Comparison of ENCODE assay signal across 11 mouse cellular contexts in the genomic region with DNA sequence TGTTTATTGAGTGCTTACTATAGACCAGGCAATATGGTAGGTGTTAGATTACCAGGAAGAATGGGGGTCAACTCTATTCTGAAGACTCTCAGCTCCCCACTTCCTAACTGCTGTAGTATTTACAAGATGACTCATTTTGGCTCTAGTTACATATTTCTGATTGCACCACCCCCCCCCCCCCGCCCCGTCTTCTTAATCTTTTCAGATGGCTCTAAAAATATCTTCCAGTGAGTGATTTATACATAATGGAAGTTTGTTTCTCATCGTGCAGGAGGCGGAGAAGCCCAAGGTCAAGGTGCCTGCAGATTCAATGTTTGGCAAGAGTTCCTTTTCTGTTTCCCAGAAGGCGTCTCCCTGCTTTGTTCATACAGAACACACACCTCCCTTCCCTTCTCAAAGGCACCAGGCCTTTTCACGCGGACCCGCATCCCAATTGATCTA.
A peak's percentile ranks its signal among the peaks of the same experiment; 100 is the strongest.
DNase-seq lines count a peak whose midpoint lies in the region; ATAC-seq and TF ChIP-seq lines count a peak whose summit lies in the region.
"Had no signal": no experiment of that assay in that cellular context is flagged by ENCODE, and none has a peak within 500 bp of the region (broad histone marks: within the 10 kb centered on the region; RNA-seq: fewer than 3 reads in every experiment).

No protein-coding gene starts in this region.

- no peaks in the 10 kb centered on the region for H3K9me3 ChIP-seq in kidney, postnatal 0 days (replicated peaks; ENCODE audit: low read length)
- H3K9me3 ChIP-seq: hindbrain, embryonic 15.5 days; midbrain, embryonic 12.5 days had no signal

- WGBS in kidney, postnatal 0 days, result 50% methylated on average over 8 of the region's 8 CpGs

- TF ChIP-seq CTCF in kidney, postnatal 0 days (IDR thresholded peaks at IDR 0.05; ENCODE audit: low read depth), result no peak

- no peaks in the 10 kb centered on the region for H3K4me1 ChIP-seq in kidney, postnatal 0 days (replicated peaks; ENCODE audit: insufficient read depth, low read length)
- H3K4me1 ChIP-seq: hindbrain, embryonic 15.5 days; limb, embryonic 12.5 days; midbrain, embryonic 12.5 days had no signal

- H3K27ac ChIP-seq in kidney, postnatal 0 days, result no peak overlapping the region
- H3K27ac ChIP-seq: hindbrain, embryonic 15.5 days; limb, embryonic 12.5 days; midbrain, embryonic 12.5 days had no signal

- DNase-seq in heart, adult 18-20 months, result peak; percentile 19 to 22
- no peak for DNase-seq in heart, postnatal 14 days
- peak; percentile 28 for DNase-seq in ovary, postnatal 36 days (ENCODE audit: low spot score)
- DNase-seq in ovary, postnatal 14 days (ENCODE audit: low spot score), result no peak
- peak; percentile 75 for DNase-seq in kidney, postnatal 0 days (ENCODE audit: low spot score)
- DNase-seq in testis, postnatal 14 days (ENCODE audit: low spot score), result peak; percentile 67
- no peak for DNase-seq in Muller cell, postnatal 12 days (ENCODE audit: inconsistent ontology term)
- DNase-seq in cerebellum, postnatal 25 days, result no peak

- no peaks in the 10 kb centered on the region for H3K27me3 ChIP-seq in kidney, postnatal 0 days (ENCODE audit: insufficient read depth, low read length)
- H3K27me3 ChIP-seq: hindbrain, embryonic 15.5 days; limb, embryonic 12.5 days; midbrain, embryonic 12.5 days had no signal

- H3K4me2 ChIP-seq in kidney, postnatal 0 days (ENCODE audit: low read length), result no peak overlapping the region
- H3K4me2 ChIP-seq: hindbrain, embryonic 15.5 days; limb, embryonic 12.5 days; midbrain, embryonic 12.5 days had no signal

- no peak overlapping the region for H3K4me3 ChIP-seq in kidney, postnatal 0 days (replicated peaks; ENCODE audit: low read depth, low read length)
- H3K4me3 ChIP-seq: hindbrain, embryonic 15.5 days; limb, embryonic 12.5 days; midbrain, embryonic 12.5 days had no signal

- intact Hi-C loops in heart, postnatal 14 days (cut with DNase I), result loop anchor here (5.0 kb wide), 1 partner anchor 121 kb away; no protein-coding TSS in a partner anchor

- no peaks in the 10 kb centered on the region for H3K36me3 ChIP-seq in kidney, postnatal 0 days (ENCODE audit: insufficient read depth, low read length)
- H3K36me3 ChIP-seq: hindbrain, embryonic 15.5 days; limb, embryonic 12.5 days; midbrain, embryonic 12.5 days had no signal

- H3K9ac ChIP-seq in kidney, postnatal 0 days (ENCODE audit: low read depth, low read length), result no peak overlapping the region
- H3K9ac ChIP-seq: hindbrain, embryonic 15.5 days; limb, embryonic 12.5 days; midbrain, embryonic 12.5 days had no signal

- ATAC-seq in kidney, postnatal 0 days (replicated peaks; ENCODE audit: low FRiP score, low read depth), result no peak

Comparison
In these comparisons a context has a peak if more than half of its experiments do, and no peak if none do; other contexts are left out.
1. DNase-seq: peak in heart, adult 18-20 months (2 of 2), ovary, postnatal 36 days (single experiment), kidney, postnatal 0 days (single experiment) and testis, postnatal 14 days (single experiment); none in heart, postnatal 14 days (0 of 2), ovary, postnatal 14 days (single experiment), Muller cell, postnatal 12 days (single experiment) and cerebellum, postnatal 25 days (0 of 2).